Mouse (Mus musculus): ENCODE results near the gene Hsd17b7. TPM values are rescaled to one million over a fixed set of nuclear protein-coding genes. Genes with fewer than 3 reads are reported as not detected.

Gene Hsd17b7
- polyA plus RNA-seq, 1 experiment = 3.9 TPM

- no peaks in the 10 kb centered on the region for H3K27me3 ChIP-seq (ENCODE audit: control insufficient read depth, insufficient read depth, low read length)
- no peak for DNase-seq
- TF ChIP-seq POLR2A (IDR thresholded peaks at IDR 0.05; ENCODE audit: control insufficient read depth, extremely low read depth, insufficient read depth, low read length, poor library complexity) = no peak
- TF ChIP-seq CTCF (IDR thresholded peaks at IDR 0.05; ENCODE audit: borderline replicate concordance, control insufficient read depth, extremely low read depth, insufficient read depth, low read length, poor library complexity) = no peak
These were observed 68.2 kb downstream of the Hsd17b7 start for GRCm38 (mm10) chr1:169900771-169901336.

More at GRCm38 (mm10) chr1:169900771-169901336, 68.2 kb downstream of the Hsd17b7 start:
- Histone ChIP-seq H3K4me3 (ENCODE audit: control insufficient read depth, insufficient read depth, low read length) (no peak overlapping the region), H3K36me3 (ENCODE audit: control insufficient read depth, insufficient read depth, low read length) (no peaks in the 10 kb centered on the region), H3K4me1 (replicated peaks; ENCODE audit: control insufficient read depth, insufficient read depth, low read length) (no peaks in the 10 kb centered on the region), H3K27ac (ENCODE audit: control insufficient read depth, insufficient read depth, low read length) (no peak overlapping the region)
- WGBS = 96% methylated on average over 3 of the region's 3 CpGs

Other genes starting within 250 kb of the Hsd17b7 start
- gene Rgs4, start 221.6 kb downstream of the Hsd17b7 start, polyA plus RNA-seq (2012; rRNA removed) = 2.7 and 4.2 TPM in 2 replicates
- gene Ccdc190, start 40.6 kb downstream of the Hsd17b7 start, polyA plus RNA-seq (2012; rRNA removed) = 0.23 and 0.43 TPM in 2 replicates
- 3.6 and 4.2 TPM in 2 replicates for gene Ddr2, start 141.5 kb upstream of the Hsd17b7 start, polyA plus RNA-seq (2012; rRNA removed)
- gene Uap1, start 205.7 kb upstream of the Hsd17b7 start, polyA plus RNA-seq (2012; rRNA removed) = 16.1 and 17.3 TPM in 2 replicates
- 16.3 and 16.8 TPM in 2 replicates for gene Uhmk1, start 246.2 kb upstream of the Hsd17b7 start, polyA plus RNA-seq (2012; rRNA removed)